Mouse (Mus musculus) kidney, adult 2 months (tissue): Measurements from ENCODE around the gene 1700017N19Rik. TPM values are rescaled to one million over a fixed set of nuclear protein-coding genes. Genes with fewer than 3 reads are reported as not detected.
"Not testable (repeated sequence)": the region's sequence is repeated elsewhere in the genome, so short reads cannot be mapped to it uniquely, and the experiment has no call there.

ENCODE experiments used
- DNase-seq: peaks from one replicate; pipeline ENCODE4 v3.0.0; 2021
- H3K27ac ChIP-seq: fragments of 200-500 bp; 2 replicates; pipeline ENCODE4 v1.5.1; 2012; ENCODE audit warnings: low read depth, low read length, control low read depth, inconsistent platforms; ENCODE audit not compliant: insufficient read depth
- H3K27me3 ChIP-seq: fragments of 200-500 bp; replicated peaks from 2 replicates; pipeline ENCODE4 v1.6.1; 2012; ENCODE audit warnings: mild to moderate bottlenecking, moderate library complexity, low read length, inconsistent platforms; ENCODE audit not compliant: control insufficient read depth, insufficient read depth
- H3K36me3 ChIP-seq: fragments of 200-500 bp; 2 replicates; pipeline ENCODE4 v1.6.1; 2012; ENCODE audit warnings: mild to moderate bottlenecking, moderate library complexity, low read length, inconsistent platforms; ENCODE audit not compliant: control insufficient read depth, insufficient read depth
- H3K4me1 ChIP-seq: fragments of 200-500 bp; 2 replicates; pipeline ENCODE4 v1.6.1; 2011; ENCODE audit warnings: low read length; ENCODE audit not compliant: control insufficient read depth, insufficient read depth
- H3K4me3 ChIP-seq: fragments of 200-500 bp; 2 replicates; pipeline ENCODE4 v1.5.1; 2011; ENCODE audit warnings: mild to moderate bottlenecking, low read depth, low read length, control low read depth; ENCODE audit not compliant: insufficient read depth
- CTCF ChIP-seq: fragments of 200-500 bp; conservative IDR thresholded peaks from 2 replicates; pipeline ENCODE4 v1.5.1; 2011; ENCODE audit warnings: low read depth, mild to moderate bottlenecking, control low read depth, low read length, moderate library complexity, mixed read lengths; ENCODE audit not compliant: insufficient read depth, insufficient read length
- POLR2A ChIP-seq: fragments of 200-500 bp; IDR thresholded peaks from one replicate; pipeline ENCODE4 v1.6.1; 2011; ENCODE audit warnings: low read depth, low read length, control low read depth
- WGBS: fragments of 180-500 bp; shearing (Covaris S2); methylation state at CpG from one replicate; pipeline ENCODE4 v1.1.7; 2018; 5-methylcytosine and 5-hydroxymethylcytosine counted together
- polyA plus RNA-seq: library from polyadenylated mRNA; depleted of rRNA; stranded (reverse); fragments of >200 nt; gene quantifications from 2 replicates; pipeline ENCODE4 v1.2.3, GENCODE M21; 2012; rRNA removed

The 1700017N19Rik gene
- polyA plus RNA-seq: not detected in 2 replicates

DNA sequence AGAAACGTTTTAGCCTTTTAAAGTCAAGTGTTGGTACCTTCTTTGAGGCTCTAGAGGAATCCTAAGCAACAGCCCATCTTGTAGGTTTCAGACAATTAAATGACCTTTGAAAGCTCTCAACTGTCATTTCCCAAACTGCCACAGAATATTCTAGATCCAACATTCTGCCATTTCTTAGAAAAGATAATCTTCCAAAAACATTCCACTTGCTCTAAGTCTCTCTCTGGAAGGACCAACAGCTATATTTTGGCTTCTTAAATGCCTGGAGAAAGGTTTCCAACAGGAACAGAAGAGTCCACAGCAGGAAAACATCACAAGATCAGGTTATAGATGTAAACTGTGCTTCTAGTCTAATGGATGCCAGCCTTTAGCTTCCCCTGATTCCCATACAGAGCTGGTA, at the start of gene 1700017N19Rik, which contains the start of gene 4930430F08Rik:
Gene 1700017N19Rik, plus strand, starts transcription at position 162 of the 400 bp plus-strand sequence.
Gene 4930430F08Rik, minus strand, starts transcription at position 101 of the 400 bp plus-strand sequence.
- WGBS: 88% methylated on average over 1 of the region's 1 CpGs

DNA sequence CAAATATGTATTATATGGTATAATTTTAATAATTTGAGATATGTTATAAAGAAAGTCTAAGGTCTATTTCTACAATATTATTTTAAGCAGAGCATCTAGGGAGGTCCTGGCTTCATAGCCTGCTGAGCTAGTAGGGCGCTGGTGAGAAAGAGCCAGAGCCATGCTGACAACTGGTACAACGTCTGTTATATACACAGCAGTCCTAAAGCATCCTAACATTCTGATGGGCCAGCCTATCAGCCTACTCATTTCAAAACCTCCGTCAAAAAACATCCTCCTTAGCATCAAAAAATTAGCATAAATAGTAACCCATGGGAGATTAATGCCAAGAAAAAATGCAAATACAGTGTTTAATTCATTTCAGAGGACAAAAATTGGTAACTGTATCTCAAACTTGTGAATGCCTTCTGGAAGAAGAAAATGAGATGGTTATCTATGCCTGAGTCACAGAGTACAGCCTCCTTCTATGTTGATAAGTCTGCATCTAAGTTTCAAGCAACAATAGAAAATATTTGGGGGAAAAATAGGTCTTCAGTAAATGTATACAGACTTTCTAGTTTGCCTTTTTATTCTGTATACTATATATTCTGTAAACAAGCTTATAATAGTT, 33.6 kb upstream of the 1700017N19Rik start:
- H3K4me3 ChIP-seq: no peak overlapping the region
- DNase-seq: no peak
- 92% methylated on average over 3 of the region's 3 CpGs for WGBS
- TF ChIP-seq POLR2A (no peak), CTCF (no peak)
- no peak overlapping the region for H3K27ac ChIP-seq
- no peaks in the 10 kb centered on the region for H3K4me1 ChIP-seq
- no peaks in the 10 kb centered on the region for H3K36me3 ChIP-seq
- no peaks in the 10 kb centered on the region for H3K27me3 ChIP-seq

More for the DNA sequence above, at the start of gene 1700017N19Rik, which contains the start of gene 4930430F08Rik:
- no peak for TF ChIP-seq POLR2A
- no peak for TF ChIP-seq CTCF
- no peaks in the 10 kb centered on the region for H3K4me1 ChIP-seq
- H3K4me3 ChIP-seq: no peak within 1 kb of the TSS
- H3K27me3 ChIP-seq: no peaks in the 10 kb centered on the region
- DNase-seq: no peak
- 0 out of 2 replicates have a peak, but pooled peaks cover under 1% of the 10 kb centered on the region for H3K36me3 ChIP-seq
- H3K27ac ChIP-seq: no peak within 1 kb of the TSS

DNA sequence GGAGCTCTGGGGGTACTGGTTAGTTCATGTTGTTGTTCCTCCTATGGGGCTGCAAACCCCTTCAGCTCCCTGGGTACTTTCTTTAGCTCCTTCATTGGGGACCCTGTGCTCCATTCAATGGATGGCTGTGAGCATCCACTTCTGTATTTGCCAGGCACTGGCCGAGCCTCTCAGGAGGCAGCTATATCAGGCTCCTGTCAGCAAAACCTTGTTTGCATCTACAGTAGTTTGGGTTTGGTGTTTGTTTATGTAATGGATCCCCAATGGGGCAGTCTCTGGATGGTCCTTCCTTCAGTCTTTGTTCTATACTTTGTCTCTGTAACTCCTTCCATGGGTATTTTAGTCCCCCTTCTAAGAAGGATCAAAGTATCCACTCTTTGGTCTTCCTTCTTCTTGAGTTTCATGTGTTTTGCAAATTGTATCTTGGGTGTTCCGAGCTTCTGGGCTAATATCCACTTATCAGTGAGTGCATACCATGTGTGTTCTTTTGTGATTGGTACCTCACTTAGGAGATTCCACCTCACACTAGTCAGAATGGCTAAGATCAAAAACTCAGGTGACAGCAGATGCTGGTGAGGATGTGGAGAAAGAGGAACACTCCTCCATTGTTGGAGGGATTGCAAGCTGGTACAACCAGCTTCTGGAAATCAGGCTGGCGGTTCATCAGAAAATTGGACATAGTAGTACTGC, 29.9 kb upstream of the 1700017N19Rik start:
- not testable (repeated sequence) for H3K4me3 ChIP-seq, H3K4me1 ChIP-seq, DNase-seq, H3K27ac ChIP-seq, H3K36me3 ChIP-seq, H3K27me3 ChIP-seq
- WGBS: 96% methylated on average over 3 of the region's 3 CpGs

DNA sequence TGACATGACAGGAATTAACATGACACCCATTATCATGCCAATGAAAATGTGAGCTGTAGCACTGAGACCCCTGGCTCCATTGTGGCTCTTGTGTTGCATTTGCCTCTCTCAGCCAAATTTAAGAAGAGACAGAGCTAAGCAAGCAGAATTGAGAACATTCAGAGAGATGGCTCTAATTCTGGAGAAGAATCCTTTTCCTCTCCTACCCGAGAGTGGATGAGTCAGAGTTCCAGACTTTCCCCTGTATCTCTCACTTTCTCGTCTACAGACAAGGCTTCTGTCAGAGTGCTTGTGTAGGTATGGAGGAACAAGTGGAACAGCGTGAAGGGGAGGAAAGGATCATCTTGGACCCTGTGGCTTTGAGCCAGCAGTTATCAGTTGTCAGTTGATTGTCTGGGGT, 26.2 kb upstream of the 1700017N19Rik start:
- no peaks in the 10 kb centered on the region; the same call in 1 of the 2 replicates for H3K36me3 ChIP-seq
- WGBS: 93% methylated on average over 3 of the region's 3 CpGs
- H3K4me1 ChIP-seq: no peaks in the 10 kb centered on the region
- no peak overlapping the region for H3K27ac ChIP-seq
- no peak for DNase-seq
- TF ChIP-seq POLR2A (no peak), CTCF (no peak)
- no peak overlapping the region for H3K4me3 ChIP-seq
- H3K27me3 ChIP-seq: no peaks in the 10 kb centered on the region

DNA sequence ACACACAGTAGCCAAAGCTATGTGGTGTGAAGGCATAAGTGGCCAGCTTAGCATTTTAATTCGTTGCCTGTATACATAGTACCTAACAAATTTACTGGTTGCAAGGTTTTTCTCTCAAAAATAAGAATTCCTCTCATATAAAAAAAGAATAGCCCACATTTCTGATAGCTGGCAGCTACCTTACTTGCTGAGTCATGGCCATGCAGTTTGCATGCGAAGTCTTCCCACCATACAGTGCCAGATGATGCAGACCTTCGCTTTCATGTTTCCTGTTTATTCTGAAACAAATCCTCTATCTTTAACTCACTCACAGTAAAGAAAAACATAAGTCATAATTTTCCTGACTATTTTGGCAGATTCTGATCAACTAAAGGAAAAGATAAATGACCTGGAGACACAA, 18.6 kb upstream of the 1700017N19Rik start:
- no peaks in the 10 kb centered on the region for H3K27me3 ChIP-seq
- H3K27ac ChIP-seq: no peak overlapping the region
- H3K36me3 ChIP-seq: peaks cover 4% of the 10 kb centered on the region
- H3K4me3 ChIP-seq: no peak overlapping the region
- no peak for DNase-seq
- WGBS: 93% methylated on average over 3 of the region's 3 CpGs
- no peaks in the 10 kb centered on the region for H3K4me1 ChIP-seq
- TF ChIP-seq CTCF: no peak
- TF ChIP-seq POLR2A: no peak

DNA sequence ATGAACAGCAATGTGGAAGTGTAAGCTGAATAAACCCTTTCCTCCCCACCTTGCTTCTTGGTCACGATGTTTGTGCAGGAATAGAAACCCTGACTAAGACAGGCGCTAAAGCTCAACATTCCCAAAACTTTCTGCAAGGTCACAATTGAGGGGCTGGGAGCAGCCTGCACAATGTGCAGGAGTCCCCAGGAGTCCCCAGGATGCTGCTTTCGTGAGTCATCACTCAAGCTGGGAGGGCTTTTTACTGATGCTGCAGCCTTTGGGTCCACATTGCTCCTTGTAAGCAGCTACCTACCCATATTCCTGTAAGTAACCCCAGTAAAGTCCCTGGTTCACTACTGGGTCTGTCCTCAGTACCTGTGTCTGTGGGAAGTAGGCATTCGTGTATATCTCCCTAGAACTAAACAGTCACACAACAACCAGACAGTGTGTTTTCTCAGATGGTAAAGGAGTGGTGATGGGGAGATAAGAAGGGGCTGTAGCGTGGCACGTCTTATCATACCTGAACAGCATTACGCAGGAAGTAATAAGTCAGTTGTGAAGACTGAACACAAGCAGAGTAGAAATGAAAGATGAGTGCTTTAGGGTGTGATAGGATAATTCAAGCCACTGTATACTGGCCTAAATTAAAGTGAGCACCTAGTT, 15.7 kb upstream of the 1700017N19Rik start:
- Histone ChIP-seq H3K36me3 (peaks cover 4% of the 10 kb centered on the region), H3K27ac (no peak overlapping the region), H3K4me1 (no peaks in the 10 kb centered on the region), H3K4me3 (no peak overlapping the region), H3K27me3 (no peaks in the 10 kb centered on the region)
- DNase-seq: no peak
- 94% methylated on average over 7 of the region's 7 CpGs for WGBS
- no peak for TF ChIP-seq POLR2A
- TF ChIP-seq CTCF: no peak

DNA sequence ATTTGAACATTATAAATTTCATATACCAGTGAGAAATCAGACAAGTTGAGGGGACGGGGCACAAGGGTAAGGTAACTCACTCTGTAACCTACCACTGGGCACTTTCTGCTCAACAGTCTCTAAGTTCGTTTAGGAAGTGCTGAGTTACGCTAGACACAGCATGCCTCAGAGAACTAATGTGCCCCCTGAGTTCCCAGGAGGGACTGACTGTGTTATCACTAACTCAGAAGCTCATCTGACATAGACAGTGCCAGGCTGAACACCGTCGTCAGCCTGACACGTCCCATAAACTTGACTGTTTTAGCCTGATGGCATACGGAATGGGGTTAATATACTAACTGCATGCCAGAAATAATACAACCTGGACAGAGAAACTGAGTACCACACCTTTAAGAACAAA, 15.0 kb upstream of the 1700017N19Rik start:
- 82% methylated on average over 7 of the region's 7 CpGs for WGBS
- no peaks in the 10 kb centered on the region for H3K4me1 ChIP-seq
- H3K4me3 ChIP-seq: no peak overlapping the region
- no peak for TF ChIP-seq POLR2A
- TF ChIP-seq CTCF: no peak
- DNase-seq: no peak
- peaks cover 4% of the 10 kb centered on the region for H3K36me3 ChIP-seq
- H3K27me3 ChIP-seq: no peaks in the 10 kb centered on the region
- no peak overlapping the region for H3K27ac ChIP-seq
